Mouse (Mus musculus): ENCODE data around the gene Dnajb9.

DNA sequence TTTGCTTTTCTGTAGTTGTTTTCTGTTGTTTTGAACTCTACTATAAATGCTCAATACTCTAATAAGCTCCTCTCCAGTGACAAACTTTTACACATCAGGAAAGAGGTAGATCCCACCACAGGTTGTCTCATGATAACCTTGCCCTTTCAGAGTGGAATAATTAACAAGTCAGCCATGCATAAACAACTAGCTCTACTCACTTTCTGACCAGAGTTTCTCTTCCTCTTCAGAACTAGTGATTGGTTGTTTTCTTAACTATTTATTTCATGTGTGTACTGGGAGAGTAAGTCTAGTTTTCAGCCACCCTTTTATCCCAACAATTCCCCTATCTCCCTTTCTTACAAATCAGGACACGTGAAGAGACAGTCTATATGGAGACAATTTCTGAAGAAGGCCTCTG is 50.8 kb downstream of the Dnajb9 start:
- TF ChIP-seq CTCF (IDR thresholded peaks at IDR 0.05; ENCODE audit: insufficient read depth, low read length), result no peak
- no peak for TF ChIP-seq POLR2A (IDR thresholded peaks at IDR 0.05; ENCODE audit: borderline replicate concordance, extremely low read depth, low read depth, low read length)

Data from lung, adult 2 months (tissue).